Mouse (Mus musculus) myocyte (in vitro differentiated cells): ENCODE measurements around the gene Eef1b2. TPM values are rescaled to one million over a fixed set of nuclear protein-coding genes. Genes with fewer than 3 reads are reported as not detected.

Experiments
- H3K27me3 ChIP-seq: one replicate; pipeline ENCODE4 v1.6.1; 2011; ENCODE audit not compliant: control insufficient read depth, insufficient read depth, insufficient read length
- H3K36me3 ChIP-seq: one replicate; pipeline ENCODE4 v1.6.1; 2011; ENCODE audit not compliant: control insufficient read depth, insufficient read depth
- H3K4me2 ChIP-seq: one replicate; pipeline ENCODE4 v1.6.1; 2011; ENCODE audit warnings: low read depth, control low read depth
- H3K4me3 ChIP-seq: one replicate; pipeline ENCODE4 v1.5.1; 2011; ENCODE audit warnings: mild to moderate bottlenecking, control low read depth, moderate library complexity
- H3K79me2 ChIP-seq: one replicate; pipeline ENCODE4 v1.6.1; 2011; ENCODE audit not compliant: control insufficient read depth, insufficient read depth
- H3ac ChIP-seq: one replicate; pipeline ENCODE4 v1.6.1; 2011; ENCODE audit not compliant: control insufficient read depth, insufficient read length
- CEBPB ChIP-seq: IDR thresholded peaks from 2 replicates; pipeline ENCODE4 v1.6.1; 2011; ENCODE audit warnings: mild to moderate bottlenecking, moderate library complexity; ENCODE audit not compliant: poor library complexity, insufficient read depth, severe bottlenecking
- E2F4 ChIP-seq: IDR thresholded peaks from one replicate; pipeline ENCODE4 v1.6.1; 2011; ENCODE audit warnings: mild to moderate bottlenecking, control low read depth, moderate library complexity; ENCODE audit not compliant: insufficient read depth
- MAX ChIP-seq: IDR thresholded peaks from one replicate; pipeline ENCODE4 v1.6.1; 2011; ENCODE audit warnings: low read depth, mild to moderate bottlenecking, control low read depth
- MYOD1 ChIP-seq, 3 experiments: IDR thresholded peaks; one replicate each; pipeline ENCODE4 v1.6.1; 2011; ENCODE audit warnings: control low read depth in 2 of 3, low read depth in 2 of 3, mild to moderate bottlenecking in 2 of 3, moderate library complexity in 1 of 3; ENCODE audit not compliant: insufficient read length in 2 of 3, control insufficient read depth in 1 of 3
- MYOG ChIP-seq, 3 experiments: IDR thresholded peaks; one replicate each; pipeline ENCODE4 v1.6.1; 2011; ENCODE audit warnings: control low read depth in 2 of 3, low read depth in 2 of 3, mild to moderate bottlenecking in 2 of 3; ENCODE audit not compliant: insufficient read length in 2 of 3, control insufficient read depth in 1 of 3, insufficient read depth in 1 of 3
- POLR2A ChIP-seq: IDR thresholded peaks from one replicate; pipeline ENCODE4 v1.6.1; 2011; ENCODE audit warnings: low read depth, mild to moderate bottlenecking, control low read depth, moderate library complexity; ENCODE audit not compliant: insufficient read length
- POLR2AphosphoS2 ChIP-seq: IDR thresholded peaks from one replicate; pipeline ENCODE4 v1.6.1; 2011; ENCODE audit warnings: low read depth, control low read depth; ENCODE audit not compliant: insufficient read length
- REST ChIP-seq: IDR thresholded peaks from one replicate; pipeline ENCODE4 v1.6.1; 2011; ENCODE audit warnings: mild to moderate bottlenecking, control low read depth, moderate library complexity; ENCODE audit not compliant: insufficient read depth, insufficient read length
- SRF ChIP-seq: IDR thresholded peaks from one replicate; pipeline ENCODE4 v1.6.1; 2011; ENCODE audit warnings: low read depth; ENCODE audit not compliant: control insufficient read depth, insufficient read length
- TCF12 ChIP-seq: IDR thresholded peaks from one replicate; pipeline ENCODE4 v1.6.1; 2011; ENCODE audit warnings: mild to moderate bottlenecking, control low read depth; ENCODE audit not compliant: poor library complexity, insufficient read depth, severe bottlenecking
- TCF3 ChIP-seq: IDR thresholded peaks from one replicate; pipeline ENCODE4 v1.6.1; 2011; ENCODE audit warnings: low read depth, control low read depth; ENCODE audit not compliant: insufficient read length
- USF1 ChIP-seq: IDR thresholded peaks from one replicate; pipeline ENCODE4 v1.6.1; 2011; ENCODE audit warnings: low read depth, mild to moderate bottlenecking, control low read depth, moderate library complexity
- polyA plus RNA-seq: library from polyadenylated mRNA; unstranded; fragments of >200 nt; fragmentation: generic; extraction: Trizol; gene quantifications from one replicate; pipeline ENCODE4 v1.2.1, GENCODE M21; 2012; ENCODE audit warnings: missing spikeins

The Eef1b2 gene
- polyA plus RNA-seq, 1 experiment = 1,523 TPM

DNA sequence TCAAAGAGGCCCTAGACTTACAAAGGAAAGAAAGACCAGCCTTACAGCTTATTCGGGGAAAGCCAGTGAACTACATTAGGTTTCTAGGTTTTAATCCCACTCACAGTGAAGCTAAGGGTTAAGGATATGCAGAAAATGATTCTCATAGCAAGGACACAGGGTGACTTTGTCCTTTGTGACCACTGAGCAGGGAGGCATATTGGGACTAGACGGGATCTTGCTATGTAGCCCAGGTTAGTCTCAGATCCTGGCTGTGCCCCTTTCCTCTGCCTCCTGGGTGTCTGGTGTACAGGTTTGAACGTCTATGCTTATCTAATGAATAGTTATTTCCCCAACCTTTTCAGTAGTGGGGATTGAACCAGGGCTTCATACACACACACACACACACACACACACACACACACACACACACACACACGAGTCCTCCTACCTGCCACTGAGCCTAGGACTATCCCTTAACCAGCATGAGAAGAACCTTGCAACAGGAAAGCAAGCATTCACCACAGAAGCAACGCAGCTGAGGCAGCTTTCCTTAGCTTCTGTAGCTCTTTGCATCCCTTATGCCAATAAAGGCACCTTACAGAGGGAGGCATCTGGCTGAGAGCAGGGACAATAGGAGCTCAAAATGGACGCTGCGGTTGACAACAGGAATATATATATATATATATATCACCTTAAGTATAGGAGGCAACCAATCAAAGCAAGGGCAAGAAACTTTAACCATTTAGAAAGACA, 28.2 kb downstream of the Eef1b2 start:
- no peaks in the 10 kb centered on the region for H3K27me3 ChIP-seq
- no peak overlapping the region for H3K4me3 ChIP-seq
- no peaks in the 10 kb centered on the region for H3K36me3 ChIP-seq
- no peak overlapping the region for H3ac ChIP-seq
- H3K79me2 ChIP-seq = no peaks in the 10 kb centered on the region
- no peak overlapping the region for H3K4me2 ChIP-seq
- TF ChIP-seq POLR2A = no peak
- TF ChIP-seq MYOD1 (IDR thresholded peaks at IDR 0.05; ENCODE audit: control insufficient read depth in 1 of 3, insufficient read length in 2 of 3, low read depth in 2 of 3) = no peak
- TF ChIP-seq USF1 = no peak
- TF ChIP-seq POLR2AphosphoS2 = no peak
- no peak for TF ChIP-seq MYOG (IDR thresholded peaks at IDR 0.05; ENCODE audit: control insufficient read depth in 1 of 3, insufficient read depth in 1 of 3, insufficient read length in 2 of 3, low read depth in 2 of 3)
- TF ChIP-seq MAX = no peak
- no peak for TF ChIP-seq E2F4
- TF ChIP-seq TCF12 = no peak
- TF ChIP-seq CEBPB = no peak
- TF ChIP-seq SRF = no peak
- no peak for TF ChIP-seq REST
- TF ChIP-seq TCF3 = no peak

DNA sequence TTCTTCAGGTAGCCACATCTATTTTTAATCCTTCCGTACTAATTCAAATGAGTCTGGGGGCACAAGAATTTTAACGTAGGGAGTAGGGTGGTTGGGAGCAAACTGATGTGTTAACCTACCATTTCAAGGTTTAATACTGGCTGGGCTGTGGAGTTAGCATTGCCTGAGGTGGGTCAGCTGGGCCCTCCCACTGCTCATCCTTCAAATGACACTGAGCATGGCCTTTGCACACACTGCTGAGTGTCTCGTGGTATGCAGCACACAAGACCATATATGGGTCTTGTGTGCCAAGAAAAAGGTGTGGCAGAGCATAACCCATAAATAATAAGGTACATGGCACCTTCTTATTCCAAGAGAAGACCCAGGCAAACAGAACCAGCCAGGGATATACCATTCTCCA, 31.0 kb downstream of the Eef1b2 start:
- H3K4me3 ChIP-seq = no peak overlapping the region
- no peak overlapping the region for H3K4me2 ChIP-seq
- H3K79me2 ChIP-seq = no peaks in the 10 kb centered on the region
- H3ac ChIP-seq = no peak overlapping the region
- H3K27me3 ChIP-seq = no peaks in the 10 kb centered on the region
- H3K36me3 ChIP-seq = no peaks in the 10 kb centered on the region
- TF ChIP-seq TCF3 (no peak), SRF (no peak), CEBPB (no peak), MYOD1 (IDR thresholded peaks at IDR 0.05; ENCODE audit: control insufficient read depth in 1 of 3, insufficient read length in 2 of 3, low read depth in 2 of 3) (no peak), USF1 (no peak), REST (no peak), POLR2A (no peak), E2F4 (no peak), TCF12 (no peak), MAX (no peak), POLR2AphosphoS2 (no peak), MYOG (IDR thresholded peaks at IDR 0.05; ENCODE audit: control insufficient read depth in 1 of 3, insufficient read depth in 1 of 3, insufficient read length in 2 of 3, low read depth in 2 of 3) (no peak)

DNA sequence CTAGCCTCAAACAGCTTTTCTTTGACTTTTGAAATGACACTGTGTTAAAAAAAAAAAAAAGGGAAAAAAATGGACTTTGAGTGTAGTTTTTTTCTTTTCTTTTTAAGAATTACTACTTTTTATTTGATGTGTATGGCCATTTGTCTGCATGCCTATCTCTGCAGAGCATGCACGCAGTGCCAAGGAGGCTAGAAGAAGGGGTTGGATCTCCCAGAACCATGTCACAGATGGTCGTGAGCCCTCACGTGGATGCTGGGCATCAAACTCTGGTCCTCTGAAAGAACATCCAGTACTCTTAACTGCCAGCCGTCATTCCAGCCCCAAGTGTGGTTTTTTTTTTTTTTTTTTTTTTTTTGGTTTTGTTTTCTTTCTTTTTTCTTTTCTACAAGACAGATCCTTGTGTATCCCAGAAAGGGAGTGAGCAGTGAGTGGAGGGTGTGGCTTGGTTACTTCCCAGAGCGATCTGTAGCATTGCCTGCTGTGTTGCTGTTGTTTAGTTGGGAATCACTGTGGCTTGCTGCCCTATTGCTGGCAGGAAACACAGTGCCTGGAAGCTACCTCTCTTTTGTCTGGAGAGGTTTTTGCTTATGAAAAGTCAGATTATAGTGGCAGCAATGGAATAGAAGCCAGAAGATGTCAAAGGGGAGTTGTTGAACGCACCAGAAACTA, 33.4 kb downstream of the Eef1b2 start:
- Histone ChIP-seq H3ac (no peak overlapping the region), H3K27me3 (no peaks in the 10 kb centered on the region), H3K79me2 (no peaks in the 10 kb centered on the region), H3K36me3 (no peaks in the 10 kb centered on the region), H3K4me3 (no peak overlapping the region), H3K4me2 (no peak overlapping the region)
- TF ChIP-seq REST = no peak
- no peak for TF ChIP-seq E2F4
- no peak for TF ChIP-seq CEBPB

- H3K79me2 ChIP-seq = no peaks in the 10 kb centered on the region
- no peaks in the 10 kb centered on the region for H3K36me3 ChIP-seq
- H3ac ChIP-seq = no peak overlapping the region
- no peaks in the 10 kb centered on the region for H3K27me3 ChIP-seq
- no peak overlapping the region for H3K4me3 ChIP-seq
- TF ChIP-seq E2F4 = no peak
- H3K4me2 ChIP-seq = no peak overlapping the region
These were observed 37.0 kb downstream of the Eef1b2 start for GRCm38 (mm10) chr1:63213478-63214270.

GRCm38 (mm10) chr1:63214271-63214558, 37.6 kb downstream of the Eef1b2 start, which contains the start of gene Gpr1:
TSS of gene Gpr1 (minus strand) at chr1:63214543.
- TF ChIP-seq REST (no peak), MYOG (IDR thresholded peaks at IDR 0.05; ENCODE audit: control insufficient read depth in 1 of 3, insufficient read depth in 1 of 3, insufficient read length in 2 of 3, low read depth in 2 of 3) (no peak), POLR2A (no peak), TCF3 (no peak), TCF12 (no peak), MAX (no peak), USF1 (no peak), POLR2AphosphoS2 (no peak), SRF (no peak), CEBPB (no peak), MYOD1 (IDR thresholded peaks at IDR 0.05; ENCODE audit: control insufficient read depth in 1 of 3, insufficient read length in 2 of 3, low read depth in 2 of 3) (no peak), E2F4 (no peak)
- Histone ChIP-seq H3K36me3 (no peaks in the 10 kb centered on the region), H3K27me3 (no peaks in the 10 kb centered on the region), H3ac (no peak within 1 kb of the TSS), H3K79me2 (no peaks in the 10 kb centered on the region), H3K4me2 (no peak within 1 kb of the TSS), H3K4me3 (no peak within 1 kb of the TSS)
